Mouse (Mus musculus) intestine, postnatal 0 days (tissue): ENCODE measurements around the gene Tor4a. TPM values are rescaled to one million over a fixed set of nuclear protein-coding genes. Genes with fewer than 3 reads are reported as not detected.
A peak's percentile ranks its signal among the peaks of the same experiment; 100 is the strongest.

Experiments
- ATAC-seq: fragments of 200-750 bp; cut with Nextera tagmentation; 2 replicates; pipeline ENCODE4 v1.8.0; 2017; ENCODE audit warnings: mild to moderate bottlenecking, moderate TSS enrichment, moderate library complexity
- H3K27ac ChIP-seq: fragments of 300-500 bp; sonication (generic); 2 replicates; pipeline ENCODE4 v1.5.1; 2014; ENCODE audit warnings: mild to moderate bottlenecking, low read depth, low read length, moderate library complexity
- H3K27me3 ChIP-seq: fragments of 300-500 bp; sonication (generic); replicated peaks from 2 replicates; pipeline ENCODE4 v1.6.1; 2014; ENCODE audit warnings: low read length, mixed read lengths; ENCODE audit not compliant: control insufficient read depth, insufficient read depth
- H3K36me3 ChIP-seq: fragments of 300-500 bp; sonication (generic); 2 replicates; pipeline ENCODE4 v1.6.1; 2014; ENCODE audit warnings: mild to moderate bottlenecking, moderate library complexity; ENCODE audit not compliant: control insufficient read depth, insufficient read depth
- H3K4me1 ChIP-seq: fragments of 300-500 bp; sonication (generic); replicated peaks from 2 replicates; pipeline ENCODE4 v1.6.1; 2014; ENCODE audit warnings: antibody characterized with exemption, low read length, mixed read lengths; ENCODE audit not compliant: control insufficient read depth, insufficient read depth
- H3K4me2 ChIP-seq: fragments of 300-500 bp; sonication (generic); replicated peaks from 2 replicates; pipeline ENCODE4 v1.6.1; 2014; ENCODE audit warnings: low read depth, mild to moderate bottlenecking, moderate library complexity
- H3K4me3 ChIP-seq: fragments of 300-500 bp; sonication (generic); 2 replicates; pipeline ENCODE4 v1.5.1; 2014; ENCODE audit warnings: low read depth, low read length
- H3K9ac ChIP-seq: fragments of 300-500 bp; sonication (generic); 2 replicates; pipeline ENCODE4 v1.6.1; 2014; ENCODE audit warnings: mild to moderate bottlenecking, low read depth, low read length
- H3K9me3 ChIP-seq: fragments of 300-500 bp; sonication (generic); 2 replicates; pipeline ENCODE4 v1.6.1; 2016; ENCODE audit warnings: mixed run types; ENCODE audit not compliant: control insufficient read depth
- CTCF ChIP-seq: sonication (generic); IDR thresholded peaks from 2 replicates; pipeline ENCODE4 v1.5.1; 2016; ENCODE audit warnings: low read depth, mild to moderate bottlenecking, control low read depth, antibody characterized with exemption, moderate library complexity
- WGBS: fragments of 180-500 bp; shearing (Covaris S2); extraction: QIAGEN DNeasy Blood & Tissue Kit; methylation state at CpG from one replicate; pipeline ENCODE4 v1.1.7; 2014; 5-methylcytosine and 5-hydroxymethylcytosine counted together
- polyA plus RNA-seq: library from polyadenylated mRNA; unstranded; fragments of >200 nt; fragmentation: Nextera tagmentation; extraction: Ambion mirVana; gene quantifications from 2 replicates; pipeline ENCODE4 v1.2.1, GENCODE M21; 2015

The Tor4a gene
- polyA plus RNA-seq: 12.0 and 12.6 TPM in 2 replicates

DNA sequence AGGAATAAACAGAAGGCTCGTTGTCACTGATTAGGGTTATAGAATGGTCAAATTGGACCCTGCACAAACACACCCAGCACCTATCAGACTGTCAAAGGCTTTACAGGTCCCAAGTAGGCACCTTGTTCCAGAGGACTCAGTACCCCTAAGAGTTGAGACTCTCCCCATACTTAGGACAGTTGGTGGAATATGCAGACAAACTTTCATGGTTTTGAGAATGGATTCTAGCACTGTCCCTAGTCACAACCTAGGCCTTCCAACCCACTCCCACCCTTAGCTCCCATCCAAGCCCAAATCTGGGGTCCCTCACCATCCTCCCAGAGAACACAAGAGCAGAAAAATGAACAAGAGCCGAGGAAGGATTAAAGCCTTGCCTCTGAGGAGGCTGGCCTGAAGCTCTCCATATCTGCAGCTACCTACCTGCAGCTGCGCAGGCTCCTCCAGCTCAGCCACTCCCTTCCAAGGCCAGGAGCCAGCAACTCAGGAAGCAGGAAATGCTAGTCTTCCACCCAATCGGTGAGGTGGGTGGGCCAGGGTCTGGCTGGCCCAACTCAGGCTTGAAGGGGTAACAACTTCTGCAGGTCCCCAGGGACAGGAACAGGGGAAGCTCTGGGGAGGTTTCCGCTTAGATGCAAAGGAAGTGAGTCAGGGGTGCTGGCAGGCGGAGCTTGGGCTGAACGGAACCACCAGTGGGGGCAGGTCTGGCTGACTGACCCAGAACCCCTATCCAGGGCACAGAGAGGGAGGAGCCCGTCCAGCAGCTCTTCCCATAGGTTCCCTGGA is at the start of gene Tor4a:
Gene Tor4a, minus strand, starts transcription at position 715 of the 783 bp plus-strand sequence.
- Histone ChIP-seq H3K4me2 (peak within 1 kb of the TSS; percentile 66), H3K4me1 (peaks cover 19% of the 10 kb centered on the region; the same call in 1 of the 2 replicates), H3K27me3 (no peaks in the 10 kb centered on the region), H3K27ac (peak within 1 kb of the TSS; percentile 91), H3K4me3 (peak within 1 kb of the TSS; percentile 37), H3K9me3 (no peaks in the 10 kb centered on the region), H3K9ac (peak within 1 kb of the TSS; percentile 54; the same call in 1 of the 2 replicates), H3K36me3 (peaks cover 42% of the 10 kb centered on the region)
- ATAC-seq: peak; percentile 79
- 9% methylated on average over 8 of the region's 8 CpGs for whole genome bisulfite sequencing
- TF ChIP-seq CTCF: no peak

GRCm38 (mm10) chr2:25244144-25244543 is 47.5 kb upstream of the Tor4a start:
- Histone ChIP-seq H3K27ac (no peak overlapping the region), H3K9me3 (no peaks in the 10 kb centered on the region), H3K4me3 (no peak overlapping the region), H3K4me2 (no peak overlapping the region), H3K4me1 (peaks cover 9% of the 10 kb centered on the region; the same call in 1 of the 2 replicates), H3K27me3 (0 out of 2 replicates have a peak, but pooled peaks cover 3% of the 10 kb centered on the region), H3K9ac (no peak overlapping the region), H3K36me3 (peaks cover 19% of the 10 kb centered on the region; the same call in 1 of the 2 replicates)
- ATAC-seq: no peak
- TF ChIP-seq CTCF: no peak
- 84% methylated on average over 4 of the region's 4 CpGs for WGBS

- H3K4me2 ChIP-seq: peak overlapping the region; percentile 93
- 79% methylated on average over 8 of the region's 8 CpGs for WGBS
These were observed 46.7 kb upstream of the Tor4a start for GRCm38 (mm10) chr2:25243342-25243741.

DNA sequence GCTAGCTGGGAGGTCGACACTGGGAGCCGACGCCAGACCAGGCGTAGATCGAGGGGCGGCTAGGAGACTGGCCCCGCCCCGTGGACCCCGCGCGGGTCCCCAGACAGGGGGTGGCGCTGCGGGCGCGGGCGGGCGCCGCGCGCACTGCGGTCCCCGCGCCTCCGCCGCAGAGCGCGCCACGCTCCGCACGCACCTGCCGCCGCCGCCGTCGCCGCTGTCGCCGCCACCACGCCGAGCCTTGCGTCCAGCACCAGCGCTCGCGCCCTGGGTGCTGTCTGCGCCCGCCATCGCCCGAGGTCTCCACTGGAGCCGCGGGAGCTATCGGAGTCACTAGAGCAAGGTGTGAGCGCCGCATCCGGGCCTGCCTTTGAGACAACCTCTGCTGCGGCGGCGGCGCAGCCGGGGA is 45.4 kb upstream of the Tor4a start, which contains the start of the genes Rnf208 and Cysrt1:
Gene Rnf208, plus strand, starts transcription at position 155 of the 406 bp plus-strand sequence.
Gene Cysrt1, minus strand, starts transcription at position 352 of the 406 bp plus-strand sequence.
- Histone ChIP-seq H3K4me3 (peak within 1 kb of the TSS; percentile 49), H3K27ac (peak within 1 kb of the TSS; percentile 74), H3K9me3 (no peaks in the 10 kb centered on the region), H3K4me1 (peaks cover 9% of the 10 kb centered on the region; the same call in 1 of the 2 replicates), H3K36me3 (peaks cover under 1% of the 10 kb centered on the region; the same call in 1 of the 2 replicates), H3K9ac (peak within 1 kb of the TSS; percentile 75), H3K27me3 (0 out of 2 replicates have a peak, but pooled peaks cover 3% of the 10 kb centered on the region), H3K4me2 (peak within 1 kb of the TSS; percentile 93)
- WGBS: under 1% methylated on average over 50 of the region's 59 CpGs
- no peak for ATAC-seq
- TF ChIP-seq CTCF: no peak

More at GRCm38 (mm10) chr2:25243342-25243741, 46.7 kb upstream of the Tor4a start:
- Histone ChIP-seq H3K4me3 (no peak overlapping the region), H3K4me1 (peaks cover 9% of the 10 kb centered on the region; the same call in 1 of the 2 replicates), H3K36me3 (peaks cover 12% of the 10 kb centered on the region; the same call in 1 of the 2 replicates), H3K27ac (0 out of 2 replicates have a peak overlapping the region, but pooled peaks have one; percentile 74), H3K9ac (no peak overlapping the region), H3K9me3 (no peaks in the 10 kb centered on the region), H3K27me3 (0 out of 2 replicates have a peak, but pooled peaks cover 3% of the 10 kb centered on the region)
- ATAC-seq: no peak
- TF ChIP-seq CTCF: no peak

GRCm38 (mm10) chr2:25241438-25241775 is 44.7 kb upstream of the Tor4a start:
- H3K36me3 ChIP-seq: no peaks in the 10 kb centered on the region; the same call in 1 of the 2 replicates
- peaks cover 9% of the 10 kb centered on the region; the same call in 1 of the 2 replicates for H3K4me1 ChIP-seq
- H3K4me2 ChIP-seq: peak overlapping the region; percentile 93
- no peak for TF ChIP-seq CTCF
- peak overlapping the region; percentile 74 for H3K27ac ChIP-seq
- WGBS: 10% methylated on average over 6 of the region's 6 CpGs
- ATAC-seq: peak; percentile 67
- no peaks in the 10 kb centered on the region for H3K9me3 ChIP-seq
- H3K9ac ChIP-seq: no peak overlapping the region
- H3K4me3 ChIP-seq: peak overlapping the region; percentile 49; the same call in 1 of the 2 replicates
- H3K27me3 ChIP-seq: 0 out of 2 replicates have a peak, but pooled peaks cover 3% of the 10 kb centered on the region
